Mouse (Mus musculus) CH12.LX (cell line): ENCODE results near the gene Tsnaxip1. TPM values are rescaled to one million over a fixed set of nuclear protein-coding genes. Genes with fewer than 3 reads are reported as not detected.

ENCODE experiments used
- DNase-seq: peaks from one replicate; pipeline ENCODE4 v3.0.0-alpha.2; 2013; ENCODE audit errors: extremely low read depth
- H3K27ac ChIP-seq: 2 replicates; pipeline ENCODE4 v1.5.1; 2012; ENCODE audit warnings: low read depth, mild to moderate bottlenecking, control low read depth, moderate library complexity; ENCODE audit not compliant: insufficient read depth
- H3K27me3 ChIP-seq: replicated peaks from 2 replicates; pipeline ENCODE3; 2012; ENCODE audit warnings: inconsistent platforms
- H3K36me3 ChIP-seq, 2 experiments: replicated peaks in 1 of 2; 2 replicates each; pipeline versions ENCODE3 to v1.6.1; 2012; ENCODE audit warnings: inconsistent platforms in 1 of 2, low read length in 1 of 2, mild to moderate bottlenecking in 1 of 2, mixed read lengths in 1 of 2, moderate library complexity in 1 of 2; ENCODE audit not compliant: control insufficient read depth in 1 of 2, insufficient read depth in 1 of 2
- H3K4me1 ChIP-seq, 2 experiments: 2 replicates each; pipeline ENCODE4 v1.6.1; 2012; ENCODE audit warnings: inconsistent platforms in 1 of 2, moderate library complexity in 1 of 2; ENCODE audit not compliant: insufficient read depth in 2 of 2, control insufficient read depth in 1 of 2
- H3K4me2 ChIP-seq: 2 replicates; pipeline ENCODE4 v1.6.1; 2012; ENCODE audit warnings: low read depth, mild to moderate bottlenecking, control low read depth; ENCODE audit not compliant: poor library complexity, insufficient read depth, severe bottlenecking
- H3K4me3 ChIP-seq, 3 experiments: fragments of 150-350 bp in 1 of 3; sonication (generic) in 1 of 3; replicated peaks in 1 of 3; 2 replicates each; pipeline versions ENCODE3 to v1.5.1; 2011 to 2012; ENCODE audit warnings: low read depth in 2 of 3, low read length in 2 of 3, mild to moderate bottlenecking in 2 of 3, moderate library complexity in 2 of 3, control low read depth in 1 of 3, improper control_type of control experiment in 1 of 3, inconsistent platforms in 1 of 3, mixed read lengths in 1 of 3; ENCODE audit not compliant: poor library complexity in 1 of 3
- H3K79me2 ChIP-seq: replicated peaks from 2 replicates; pipeline ENCODE4 v1.6.1; 2012; ENCODE audit warnings: mild to moderate bottlenecking, moderate library complexity; ENCODE audit not compliant: control insufficient read depth, poor library complexity, insufficient read depth, severe bottlenecking; ENCODE audit errors: extremely low read depth
- H3K9ac ChIP-seq: 2 replicates; pipeline ENCODE4 v1.6.1; 2012; ENCODE audit warnings: low read depth, mild to moderate bottlenecking, control low read depth, moderate library complexity; ENCODE audit not compliant: insufficient read depth
- H3K9me3 ChIP-seq: replicated peaks from 2 replicates; pipeline ENCODE3; 2012; ENCODE audit warnings: low read length, inconsistent platforms, mixed read lengths
- CHD2 ChIP-seq: IDR thresholded peaks from 2 replicates; pipeline ENCODE4 v1.6.1; 2011; ENCODE audit warnings: low read length, improper control_type of control experiment
- E2F4 ChIP-seq: IDR thresholded peaks from 2 replicates; pipeline ENCODE4 v1.6.1; 2011; ENCODE audit warnings: low read depth, low read length, improper control_type of control experiment; ENCODE audit not compliant: insufficient replicate concordance
- ETS1 ChIP-seq: conservative IDR thresholded peaks from 2 replicates; pipeline ENCODE4 v1.6.1; 2012; ENCODE audit warnings: low read depth, mild to moderate bottlenecking, inconsistent platforms, low read length, improper control_type of control experiment, moderate library complexity
- GABPA ChIP-seq: IDR thresholded peaks from 2 replicates; pipeline ENCODE4 v1.6.1; 2012; ENCODE audit warnings: low read depth, low read length, improper control_type of control experiment, inconsistent platforms; ENCODE audit not compliant: insufficient replicate concordance
- HCFC1 ChIP-seq: IDR thresholded peaks from 2 replicates; pipeline ENCODE4 v1.6.1; 2012; ENCODE audit warnings: low read depth, mild to moderate bottlenecking, inconsistent platforms, low read length, improper control_type of control experiment
- IRF4 ChIP-seq: IDR thresholded peaks from 2 replicates; pipeline ENCODE4 v1.6.1; 2014; ENCODE audit warnings: low read depth, mild to moderate bottlenecking, inconsistent platforms, low read length, improper control_type of control experiment
- JUND ChIP-seq: conservative IDR thresholded peaks from 2 replicates; pipeline ENCODE4 v1.6.1; 2011; ENCODE audit warnings: low read depth, low read length, improper control_type of control experiment
- MAFK ChIP-seq: IDR thresholded peaks from 2 replicates; pipeline ENCODE4 v1.6.1; 2011; ENCODE audit warnings: low read length, improper control_type of control experiment; ENCODE audit not compliant: insufficient replicate concordance
- MAX ChIP-seq: IDR thresholded peaks from 2 replicates; pipeline ENCODE4 v1.6.1; 2011; ENCODE audit warnings: low read length, improper control_type of control experiment
- PAX5 ChIP-seq: IDR thresholded peaks from 2 replicates; pipeline ENCODE4 v1.6.1; 2012; ENCODE audit warnings: low read length, inconsistent platforms, mixed read lengths
- POLR2A ChIP-seq: IDR thresholded peaks from 2 replicates; pipeline ENCODE4 v1.6.1; 2011; ENCODE audit warnings: low read depth, mild to moderate bottlenecking, improper control_type of control experiment, low read length
- POLR2AphosphoS2 ChIP-seq: IDR thresholded peaks from 2 replicates; pipeline ENCODE4 v1.6.1; 2011; ENCODE audit warnings: low read depth, low read length, improper control_type of control experiment
- SIN3A ChIP-seq: IDR thresholded peaks from 2 replicates; pipeline ENCODE4 v1.6.1; 2012; ENCODE audit warnings: low read length, improper control_type of control experiment, inconsistent platforms
- SMC3 ChIP-seq: IDR thresholded peaks from 2 replicates; pipeline ENCODE4 v1.6.1; 2011; ENCODE audit warnings: low read depth, low read length, improper control_type of control experiment
- TCF12 ChIP-seq: IDR thresholded peaks from 2 replicates; pipeline ENCODE4 v1.6.1; 2014; ENCODE audit warnings: low read depth, mild to moderate bottlenecking, inconsistent platforms, low read length, improper control_type of control experiment
- USF2 ChIP-seq: conservative IDR thresholded peaks from 2 replicates; pipeline ENCODE4 v1.6.1; 2011; ENCODE audit warnings: low read depth, low read length, improper control_type of control experiment
- ZKSCAN1 ChIP-seq: IDR thresholded peaks from 2 replicates; pipeline ENCODE4 v1.6.1; 2012; ENCODE audit warnings: low read depth, inconsistent platforms, low read length, improper control_type of control experiment, borderline replicate concordance
- ZMIZ1 ChIP-seq: IDR thresholded peaks from 2 replicates; pipeline ENCODE4 v1.6.1; 2012; ENCODE audit warnings: low read depth, mild to moderate bottlenecking, inconsistent platforms, low read length, improper control_type of control experiment
- ZNF384 ChIP-seq: IDR thresholded peaks from 2 replicates; pipeline ENCODE4 v1.6.1; 2012; ENCODE audit warnings: low read depth, low read length, improper control_type of control experiment, inconsistent platforms
- dilution Hi-C: fragments of 300-500 bp; cut with MboI; formaldehyde crosslinking; loops from 2 replicates; pipeline ENCODE4 v1.14.3; 2020; ENCODE audit warnings: low sequenced_read_pairs; ENCODE audit not compliant: extremely low pct_unique_long_range_greater_than_20kb, extremely low pct_ligation_motif_present
- in situ Hi-C: fragments of 300-500 bp; cut with MboI; formaldehyde crosslinking; loops from 3 replicates; pipeline ENCODE4 v1.14.3; 2019; ENCODE audit warnings: low sequenced_read_pairs, low pct_ligation_motif_present, low pct_unique_long_range_greater_than_20kb, mixed read lengths
- polyA plus RNA-seq: library from polyadenylated mRNA; unstranded; fragments of >175 nt; gene quantifications from 2 replicates; pipeline ENCODE4 v1.2.1, GENCODE M21; 2012; ENCODE audit warnings: low read depth; ENCODE audit not compliant: insufficient read length
- total RNA-seq, 2 experiments: library from RNA; depleted of rRNA; stranded (reverse); fragments of 300-350 nt in 1 of 2; fragments of >200 nt in 1 of 2; gene quantifications; 2 replicates each; pipeline ENCODE4 v1.2.3; 2012 to 2014

Tsnaxip1 gene
- total and polyA plus RNA-seq, 3 experiments, result 0.13 to 0.50 (median 0.13) TPM

- DNase-seq, result no peak
- Histone ChIP-seq H3K9me3 (no peaks in the 10 kb centered on the region), H3K27ac (no peak overlapping the region), H3K4me1 (peaks cover 0 to 19% of the 10 kb centered on the region in 2 experiments; a peak in 1 of 4 replicates), H3K4me2 (no peak overlapping the region), H3K79me2 (no peaks in the 10 kb centered on the region), H3K36me3 (peaks cover 4 to 69% of the 10 kb centered on the region in 2 experiments), H3K4me3 (no peak overlapping the region), H3K27me3 (no peaks in the 10 kb centered on the region), H3K9ac (no peak overlapping the region)
- in situ Hi-C loops (no loop called here), dilution Hi-C loops (no loop called here)
- TF ChIP-seq ZNF384 (no peak), MAX (no peak), HCFC1 (no peak), POLR2AphosphoS2 (no peak), ZKSCAN1 (no peak)
Observed at GRCm38 (mm10) chr8:105793331-105793730, 34.2 kb upstream of the Tsnaxip1 start.

- in situ Hi-C loops, result no loop called here
- dilution Hi-C loops, result no loop called here
- H3K9me3 ChIP-seq, result no peaks in the 10 kb centered on the region
- DNase-seq, result no peak
- no peak overlapping the region for H3K4me3 ChIP-seq
- H3K4me1 ChIP-seq, result peaks cover 0 to 16% of the 10 kb centered on the region in 2 experiments; a peak in 1 of 4 replicates
- no peaks in the 10 kb centered on the region for H3K27me3 ChIP-seq
- peaks cover 4 to 73% of the 10 kb centered on the region in 2 experiments for H3K36me3 ChIP-seq
- no peak overlapping the region for H3K4me2 ChIP-seq
- no peaks in the 10 kb centered on the region for H3K79me2 ChIP-seq
- TF ChIP-seq POLR2AphosphoS2, result no peak
- TF ChIP-seq PAX5, result no peak
- no peak for TF ChIP-seq POLR2A
- TF ChIP-seq MAX, result no peak
- no peak for TF ChIP-seq E2F4
- TF ChIP-seq GABPA, result no peak
- TF ChIP-seq ZMIZ1, result no peak
- no peak for TF ChIP-seq ZNF384
- TF ChIP-seq TCF12, result no peak
- no peak for TF ChIP-seq SMC3
- TF ChIP-seq USF2, result no peak
- TF ChIP-seq ZKSCAN1, result no peak
- no peak for TF ChIP-seq MAFK
- no peak for TF ChIP-seq IRF4
- TF ChIP-seq CHD2, result no peak
- TF ChIP-seq ETS1, result no peak
- no peak for TF ChIP-seq JUND
- no peak for TF ChIP-seq SIN3A
- no peak overlapping the region for H3K27ac ChIP-seq
- no peak overlapping the region for H3K9ac ChIP-seq
Observed at GRCm38 (mm10) chr8:105794009-105794598, 33.4 kb upstream of the Tsnaxip1 start.
